Mouse (Mus musculus) MEL (cell line): Measurements from ENCODE around the gene Adra2a.

Source experiments
- HCFC1 ChIP-seq: IDR thresholded peaks from 2 replicates; pipeline ENCODE4 v1.6.1; 2012; ENCODE audit warnings: low read depth, mild to moderate bottlenecking, inconsistent platforms, low read length, improper control_type of control experiment, moderate library complexity
- MAFK ChIP-seq: IDR thresholded peaks from 2 replicates; pipeline ENCODE4 v1.6.1; 2011; ENCODE audit warnings: low read depth, mild to moderate bottlenecking, low read length, improper control_type of control experiment, borderline replicate concordance
- POLR2A ChIP-seq, 2 experiments: IDR thresholded peaks; 2 replicates each; pipeline ENCODE4 v1.6.1; 2011 to 2012; ENCODE audit warnings: low read length in 2 of 2, mild to moderate bottlenecking in 2 of 2, control low read depth in 1 of 2, improper control_type of control experiment in 1 of 2, low read depth in 1 of 2, moderate library complexity in 1 of 2; ENCODE audit not compliant: control insufficient read depth in 1 of 2, insufficient read depth in 1 of 2, poor library complexity in 1 of 2
- SIN3A ChIP-seq: IDR thresholded peaks from 2 replicates; pipeline ENCODE4 v1.6.1; 2012; ENCODE audit warnings: low read length, improper control_type of control experiment, inconsistent platforms

DNA sequence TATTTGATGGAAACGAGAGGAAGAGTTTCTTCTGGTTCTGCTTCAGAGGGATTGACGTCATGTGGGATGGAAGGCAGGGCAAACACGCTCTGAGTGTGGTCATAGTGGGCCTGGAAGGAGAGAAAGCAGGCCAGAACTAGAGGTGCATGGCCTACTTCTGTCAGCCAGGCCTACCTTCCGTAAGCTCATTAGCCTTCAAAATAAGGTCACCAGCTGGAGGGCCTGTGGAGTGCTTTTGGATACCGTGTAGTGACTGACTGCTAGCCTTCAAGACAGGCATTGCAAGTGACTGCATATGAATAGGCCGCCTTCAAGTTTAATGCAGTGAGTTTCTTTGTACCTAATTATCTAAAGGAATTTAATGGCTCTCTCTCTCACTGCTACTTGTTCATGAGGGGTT lies 8.9 kb upstream of the Adra2a start:
- TF ChIP-seq HCFC1 = no peak
- no peak for TF ChIP-seq MAFK
- TF ChIP-seq SIN3A = no peak
- no peak for TF ChIP-seq POLR2A (IDR thresholded peaks at IDR 0.05; ENCODE audit: control insufficient read depth in 1 of 2, insufficient read depth in 1 of 2, low read depth in 1 of 2, low read length in 2 of 2, poor library complexity in 1 of 2)
